Mouse (Mus musculus): ENCODE data around the gene Tcaim. TPM values are rescaled to one million over a fixed set of nuclear protein-coding genes. Genes with fewer than 3 reads are reported as not detected.
"Not testable (repeated sequence)": the region's sequence is repeated elsewhere in the genome, so short reads cannot be mapped to it uniquely, and the experiment has no call there.

The Tcaim gene
- polyA plus RNA-seq, 1 experiment from 2014 or later: 6.5 TPM

- H3K9ac ChIP-seq (replicated peaks): no peak overlapping the region
- no peaks in the 10 kb centered on the region for H3K9me3 ChIP-seq
- H3K27me3 ChIP-seq: no peaks in the 10 kb centered on the region
- H3K4me2 ChIP-seq: no peak overlapping the region
- ATAC-seq (ENCODE audit: insufficient number of reproducible peaks, insufficient read depth, low FRiP score, low TSS enrichment, low read depth): no peak
- H3K4me3 ChIP-seq (replicated peaks): no peak overlapping the region
- peaks cover 60% of the 10 kb centered on the region for H3K36me3 ChIP-seq
- WGBS: 78% methylated on average over 5 of the region's 5 CpGs
- H3K4me1 ChIP-seq (replicated peaks): no peaks in the 10 kb centered on the region
- no peak overlapping the region for H3K27ac ChIP-seq
Observed at GRCm38 (mm10) chr9:122823374-122824017, 18.2 kb downstream of the Tcaim start.

- Histone ChIP-seq H3K36me3 (peaks cover 58% of the 10 kb centered on the region), H3K4me1 (replicated peaks) (no peaks in the 10 kb centered on the region), H3K4me3 (replicated peaks) (no peak overlapping the region), H3K4me2 (no peak overlapping the region), H3K9me3 (no peaks in the 10 kb centered on the region), H3K27me3 (no peaks in the 10 kb centered on the region), H3K27ac (no peak overlapping the region), H3K9ac (replicated peaks) (no peak overlapping the region)
- ATAC-seq (ENCODE audit: insufficient number of reproducible peaks, insufficient read depth, low FRiP score, low TSS enrichment, low read depth): no peak
- WGBS: 90% methylated on average over 4 of the region's 4 CpGs
Observed at GRCm38 (mm10) chr9:122826743-122827142, 21.4 kb downstream of the Tcaim start.

- WGBS: 85% methylated on average over 4 of the region's 4 CpGs
- Histone ChIP-seq H3K27me3 (no peaks in the 10 kb centered on the region), H3K27ac (no peak overlapping the region), H3K36me3 (peaks cover 51% of the 10 kb centered on the region), H3K9ac (replicated peaks) (no peak overlapping the region), H3K4me1 (replicated peaks) (no peaks in the 10 kb centered on the region), H3K9me3 (no peaks in the 10 kb centered on the region), H3K4me3 (replicated peaks) (no peak overlapping the region), H3K4me2 (no peak overlapping the region)
- no peak for ATAC-seq (ENCODE audit: insufficient number of reproducible peaks, insufficient read depth, low FRiP score, low TSS enrichment, low read depth)
Observed at GRCm38 (mm10) chr9:122829826-122830380, 24.6 kb downstream of the Tcaim start.

DNA sequence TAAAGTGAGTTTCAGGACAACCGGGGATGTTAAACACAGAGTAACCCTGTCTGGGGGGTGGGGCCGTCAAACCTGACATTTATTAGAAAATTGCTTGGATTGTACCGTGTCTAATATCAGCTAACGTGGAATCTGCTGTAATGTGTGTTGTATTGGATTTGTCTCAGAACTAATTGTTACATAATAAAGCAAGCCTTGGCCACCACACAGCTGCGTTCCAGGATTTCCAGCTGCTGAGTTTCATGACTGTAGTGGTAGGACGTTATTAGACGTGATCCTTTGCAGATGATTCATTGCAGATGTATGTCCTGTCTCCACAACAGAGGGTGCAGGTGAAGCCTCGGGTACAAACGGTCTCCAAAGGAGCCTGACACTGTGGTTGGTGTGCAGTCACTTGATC lies 30.8 kb downstream of the Tcaim start:
- ATAC-seq (ENCODE audit: insufficient number of reproducible peaks, insufficient read depth, low FRiP score, low TSS enrichment, low read depth): no peak
- no peak overlapping the region; the same call in 1 of the 2 replicates for H3K4me2 ChIP-seq
- H3K27ac ChIP-seq: peak overlapping the region; percentile 82
- no peaks in the 10 kb centered on the region for H3K27me3 ChIP-seq
- no peak overlapping the region for H3K4me3 ChIP-seq (replicated peaks)
- H3K9me3 ChIP-seq: no peaks in the 10 kb centered on the region
- peaks cover 22% of the 10 kb centered on the region for H3K4me1 ChIP-seq (replicated peaks)
- peaks cover 15% of the 10 kb centered on the region for H3K36me3 ChIP-seq
- no peak overlapping the region for H3K9ac ChIP-seq (replicated peaks)
- 50% methylated on average over 9 of the region's 9 CpGs for WGBS

GRCm38 (mm10) chr9:122836790-122837189 lies 31.5 kb downstream of the Tcaim start:
- Histone ChIP-seq H3K4me2 (no peak overlapping the region; the same call in 1 of the 2 replicates), H3K9ac (replicated peaks) (no peak overlapping the region), H3K4me1 (replicated peaks) (peaks cover 22% of the 10 kb centered on the region), H3K36me3 (peaks cover 15% of the 10 kb centered on the region), H3K9me3 (no peaks in the 10 kb centered on the region), H3K27me3 (no peaks in the 10 kb centered on the region), H3K27ac (peak overlapping the region; percentile 82), H3K4me3 (replicated peaks) (no peak overlapping the region)
- ATAC-seq (ENCODE audit: insufficient number of reproducible peaks, insufficient read depth, low FRiP score, low TSS enrichment, low read depth): peak; percentile 76
- WGBS: 41% methylated on average over 6 of the region's 6 CpGs

GRCm38 (mm10) chr9:122837216-122837615 lies 31.9 kb downstream of the Tcaim start:
- no peaks in the 10 kb centered on the region for H3K27me3 ChIP-seq
- H3K4me1 ChIP-seq (replicated peaks): peaks cover 22% of the 10 kb centered on the region
- no peaks in the 10 kb centered on the region for H3K9me3 ChIP-seq
- no peak overlapping the region for H3K4me3 ChIP-seq (replicated peaks)
- peak overlapping the region; percentile 82 for H3K27ac ChIP-seq
- WGBS: 88% methylated on average over 4 of the region's 4 CpGs
- no peak overlapping the region for H3K4me2 ChIP-seq
- peaks cover 15% of the 10 kb centered on the region for H3K36me3 ChIP-seq
- no peak for ATAC-seq (ENCODE audit: insufficient number of reproducible peaks, insufficient read depth, low FRiP score, low TSS enrichment, low read depth)
- H3K9ac ChIP-seq (replicated peaks): no peak overlapping the region

GRCm38 (mm10) chr9:122837680-122838079 lies 32.3 kb downstream of the Tcaim start:
- Histone ChIP-seq H3K27ac (peak overlapping the region; percentile 82), H3K4me2 (peak overlapping the region; percentile 17; the same call in 1 of the 2 replicates), H3K4me3 (replicated peaks) (no peak overlapping the region), H3K4me1 (replicated peaks) (peaks cover 22% of the 10 kb centered on the region), H3K9ac (replicated peaks) (0 out of 2 replicates have a peak overlapping the region, but pooled peaks have one; percentile 18), H3K36me3 (peaks cover 15% of the 10 kb centered on the region), H3K9me3 (no peaks in the 10 kb centered on the region), H3K27me3 (no peaks in the 10 kb centered on the region)
- peak; percentile 50; the same call in 1 of the 2 replicates for ATAC-seq (ENCODE audit: insufficient number of reproducible peaks, insufficient read depth, low FRiP score, low TSS enrichment, low read depth)
- 22% methylated on average over 16 of the region's 16 CpGs for WGBS

DNA sequence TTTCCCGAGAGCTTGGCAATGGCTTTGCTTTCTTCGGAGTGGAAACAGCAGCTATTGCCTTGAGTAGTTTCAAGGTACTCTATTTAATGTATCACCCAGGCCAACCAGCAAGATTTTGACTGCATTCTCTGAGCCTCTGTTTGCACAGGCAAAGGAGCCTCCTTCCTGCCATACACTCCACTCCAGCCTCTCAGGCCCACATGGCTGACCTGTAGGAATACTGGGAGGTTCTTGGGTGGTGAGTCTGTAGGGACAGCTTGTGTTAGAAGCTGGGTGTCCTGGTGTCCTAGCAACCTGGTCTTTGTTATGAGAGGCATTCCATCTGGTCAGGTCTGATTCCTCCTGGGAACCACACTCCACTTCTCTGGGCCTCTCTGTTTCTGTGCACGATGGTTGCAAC lies 38.4 kb downstream of the Tcaim start, which contains the start of gene Gm35549:
TSS of gene Gm35549 (minus strand) at position 276 of the 400 bp plus-strand sequence.
- ATAC-seq (ENCODE audit: insufficient number of reproducible peaks, insufficient read depth, low FRiP score, low TSS enrichment, low read depth): no peak
- Histone ChIP-seq H3K4me3 (replicated peaks) (no peak within 1 kb of the TSS), H3K27me3 (no peaks in the 10 kb centered on the region), H3K4me2 (no peak within 1 kb of the TSS), H3K9me3 (peaks cover 6% of the 10 kb centered on the region), H3K27ac (no peak within 1 kb of the TSS), H3K9ac (replicated peaks) (no peak within 1 kb of the TSS), H3K36me3 (peaks cover 5% of the 10 kb centered on the region), H3K4me1 (replicated peaks) (no peaks in the 10 kb centered on the region)
- 74% methylated on average over 3 of the region's 3 CpGs for WGBS

DNA sequence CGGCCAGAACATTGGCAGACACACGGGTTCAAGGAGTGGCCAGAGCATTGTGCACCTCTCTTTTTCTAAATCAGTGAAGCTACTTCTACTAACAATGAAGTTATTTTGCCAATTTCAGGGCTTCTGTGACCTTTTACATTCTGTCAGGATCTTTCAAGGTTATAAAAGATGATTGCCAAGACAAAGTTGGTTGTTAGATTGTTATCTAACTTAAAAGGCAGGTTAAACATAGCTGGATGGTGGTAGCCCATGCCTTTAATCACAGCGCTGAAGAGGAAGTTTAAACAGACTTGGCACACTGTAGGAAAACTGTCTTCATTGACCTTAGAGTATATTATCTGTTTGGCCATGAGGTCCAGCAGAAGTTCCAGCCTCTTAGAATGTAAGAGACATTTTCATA lies 40.3 kb downstream of the Tcaim start:
- Histone ChIP-seq H3K27ac (no peak overlapping the region), H3K4me3 (replicated peaks) (no peak overlapping the region), H3K27me3 (no peaks in the 10 kb centered on the region), H3K4me1 (replicated peaks) (no peaks in the 10 kb centered on the region), H3K9ac (replicated peaks) (no peak overlapping the region), H3K4me2 (no peak overlapping the region), H3K36me3 (peaks cover 24% of the 10 kb centered on the region), H3K9me3 (peaks cover 8% of the 10 kb centered on the region)
- ATAC-seq (ENCODE audit: insufficient number of reproducible peaks, insufficient read depth, low FRiP score, low TSS enrichment, low read depth): no peak
- 80% methylated on average over 3 of the region's 3 CpGs for WGBS

- Histone ChIP-seq H3K4me1 (replicated peaks) (no peaks in the 10 kb centered on the region), H3K4me3 (replicated peaks) (no peak overlapping the region), H3K9ac (replicated peaks) (no peak overlapping the region), H3K27me3 (no peaks in the 10 kb centered on the region), H3K27ac (no peak overlapping the region), H3K9me3 (peaks cover 8% of the 10 kb centered on the region), H3K4me2 (no peak overlapping the region), H3K36me3 (peaks cover 29% of the 10 kb centered on the region)
- no peak for ATAC-seq (ENCODE audit: insufficient number of reproducible peaks, insufficient read depth, low FRiP score, low TSS enrichment, low read depth)
Observed at GRCm38 (mm10) chr9:122846156-122846555, 40.8 kb downstream of the Tcaim start.

DNA sequence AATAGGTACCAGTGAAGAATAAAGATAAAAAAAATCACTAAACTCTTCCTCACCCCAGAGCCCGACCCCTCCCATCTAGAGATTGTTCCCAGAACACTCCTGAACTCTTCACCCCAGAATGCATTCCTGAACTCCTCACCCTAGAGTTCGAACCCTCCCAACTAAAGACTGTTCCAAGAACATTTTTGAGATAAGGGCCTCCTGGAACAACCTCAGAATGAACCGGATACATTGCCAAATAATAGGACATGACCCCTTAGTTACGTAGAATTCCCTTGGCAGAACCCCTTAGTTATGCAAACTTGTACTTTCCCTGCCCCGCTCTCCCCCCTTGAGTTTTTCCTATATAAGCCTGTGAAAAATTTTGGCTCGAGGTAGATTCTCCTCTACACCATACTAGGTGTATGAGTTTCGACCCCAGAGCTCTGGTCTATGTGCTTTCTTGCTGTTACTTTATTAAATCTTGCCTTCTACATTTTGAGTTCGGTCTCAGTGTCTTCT lies 42.5 kb downstream of the Tcaim start:
- not testable (repeated sequence) for H3K4me2 ChIP-seq; H3K27me3 ChIP-seq; H3K4me1 ChIP-seq (replicated peaks); H3K9me3 ChIP-seq; H3K27ac ChIP-seq; H3K4me3 ChIP-seq (replicated peaks); H3K9ac ChIP-seq (replicated peaks); ATAC-seq (ENCODE audit: insufficient number of reproducible peaks, insufficient read depth, low FRiP score, low TSS enrichment, low read depth)
- 94% methylated on average over 7 of the region's 8 CpGs for WGBS
- peaks cover 46% of the 10 kb centered on the region for H3K36me3 ChIP-seq

Data from limb, embryonic 12.5 days (tissue).